ENCODE assay signal across 8 mouse cellular contexts in genomic region chr1:98095246-98095990, GRCm38 (mm10). TPM values are rescaled to one million over a fixed set of nuclear protein-coding genes. Genes with fewer than 3 reads are reported as not detected.
A peak's percentile ranks its signal among the peaks of the same experiment; 100 is the strongest.
DNase-seq lines count a peak whose midpoint lies in the region; ATAC-seq and TF ChIP-seq lines count a peak whose summit lies in the region.

Pam (minus strand) TSS chr1:98095646.

- H3K4me1 ChIP-seq in hindbrain, embryonic 15.5 days (replicated peaks), result peaks cover 20% of the 10 kb centered on the region; the same call in 1 of the 2 replicates

- H3K27ac ChIP-seq in gastrocnemius, adult 2 months, result peak within 1 kb of the TSS; percentile 93
- peak within 1 kb of the TSS; percentile 79 for H3K27ac ChIP-seq in hindbrain, embryonic 15.5 days (replicated peaks)

- ATAC-seq in activated CD4-positive, CD25-positive, alpha-beta regulatory T cell, adult 4 months, result peak; percentile 80
- ATAC-seq in common myeloid progenitor, adult 5-6 weeks (replicated peaks; ENCODE audit: low read depth, poor library complexity, severe bottlenecking), result peak; percentile 82
- ATAC-seq in hindbrain, embryonic 15.5 days (ENCODE audit: low FRiP score, low read depth), result peak; percentile 92

- TF ChIP-seq CTCF in gastrocnemius, adult 2 months (IDR thresholded peaks at IDR 0.05), result no peak

- H3K27me3 ChIP-seq in hindbrain, embryonic 15.5 days, result no peaks in the 10 kb centered on the region

- WGBS in hindbrain, embryonic 15.5 days, result under 1% methylated on average over 59 of the region's 82 CpGs

- H3K36me3 ChIP-seq in hindbrain, embryonic 15.5 days, result no peaks in the 10 kb centered on the region

- peak within 1 kb of the TSS; percentile 98 for H3K4me3 ChIP-seq in gastrocnemius, adult 2 months
- H3K4me3 ChIP-seq in hindbrain, embryonic 15.5 days, result peak within 1 kb of the TSS; percentile 78

- peak within 1 kb of the TSS; percentile 73 for H3K4me2 ChIP-seq in hindbrain, embryonic 15.5 days

- DNase-seq in gastrocnemius, adult 2 months, result peak; percentile 94
- DNase-seq in left cerebral cortex, adult 18-20 months (ENCODE audit: low spot score in 2 of 2), result peak; percentile 71 to 86
- DNase-seq in lung, postnatal 36 days, result peak; percentile 92
- DNase-seq in retina, postnatal 1 day, result peak; percentile 89
- DNase-seq in urinary bladder, adult 18-20 months (ENCODE audit: low spot score in 2 of 2), result peak; percentile 81 to 85

- peak within 1 kb of the TSS; percentile 82 for H3K9ac ChIP-seq in hindbrain, embryonic 15.5 days

- H3K9me3 ChIP-seq in hindbrain, embryonic 15.5 days, result no peaks in the 10 kb centered on the region

- intact Hi-C loops in gastrocnemius, adult 2 months (cut with DNase I), result loop anchor here (10.0 kb wide), 1 partner anchor 441 kb away; no protein-coding TSS in a partner anchor

RNA-seq across cellular contexts. Expression of gene Pam, which starts in this region (rescaled TPM):
- polyA plus RNA-seq in activated CD4-positive, CD25-positive, alpha-beta regulatory T cell, adult 4 months (2017; shearing (Covaris generic)), result 1 to 10 TPM; 2.6 to 4.8 TPM
- 22.4 and 44.3 TPM in 2 replicates for total RNA-seq in common myeloid progenitor, adult 5-6 weeks (2017)
- 10 to 100 TPM; 27.6 to 39.9 TPM for total RNA-seq in gastrocnemius, adult 2 months (2021)
- 29.0 and 29.8 TPM in 2 replicates for polyA plus RNA-seq in hindbrain, embryonic 15.5 days (2015; fragmentation: Nextera tagmentation; extraction: Ambion mirVana)
- 100 to 1,000 TPM; 257 to 260 TPM for total RNA-seq in left cerebral cortex, adult 18-20 months (2021)

Comparison
In these comparisons a context has a peak if more than half of its experiments do, and no peak if none do; other contexts are left out.
1. Peak in every context shown above with its lines: DNase-seq, ATAC-seq, H3K4me3 ChIP-seq and H3K27ac ChIP-seq.